Mouse (Mus musculus): Measurements from ENCODE around the gene Oscar. TPM values are rescaled to one million over a fixed set of nuclear protein-coding genes. Genes with fewer than 3 reads are reported as not detected.

Oscar gene
- total RNA-seq (2014; rRNA removed; ENCODE audit: low replicate concordance), result 0.19 TPM in 1 of 2 replicates, not detected in the other
- 0.25 and 0.37 TPM in 2 replicates for polyA plus RNA-seq (2015; fragmentation: Nextera tagmentation; extraction: Ambion mirVana)

- Histone ChIP-seq H3K36me3 (replicated peaks; ENCODE audit: control insufficient read depth, insufficient read depth, low read length) (peaks cover 16% of the 10 kb centered on the region), H3K4me3 (ENCODE audit: low read depth, low read length) (peak within 1 kb of the TSS; percentile 83), H3K4me2 (ENCODE audit: low read depth, low read length) (peak within 1 kb of the TSS; percentile 70; the same call in 1 of the 2 replicates), H3K9me3 (replicated peaks; ENCODE audit: control insufficient read depth, low read length) (no peaks in the 10 kb centered on the region), H3K27me3 (ENCODE audit: control insufficient read depth, insufficient read depth, low read length) (no peaks in the 10 kb centered on the region), H3K9ac (replicated peaks; ENCODE audit: low read depth, low read length) (no peak within 1 kb of the TSS), H3K4me1 (ENCODE audit: control insufficient read depth, insufficient read depth) (peaks cover 6% of the 10 kb centered on the region; the same call in 1 of the 2 replicates), H3K27ac (ENCODE audit: low read depth) (no peak within 1 kb of the TSS)
- no peak for ATAC-seq (ENCODE audit: insufficient read depth, low read depth)
- 75% methylated on average over 4 of the region's 4 CpGs for WGBS
- no peak for TF ChIP-seq EP300 (IDR thresholded peaks at IDR 0.05; ENCODE audit: low read depth)
- no peak for TF ChIP-seq CTCF (IDR thresholded peaks at IDR 0.05; ENCODE audit: low read depth)
- DNase-seq (ENCODE audit: low spot score), result no peak
Measured at GRCm38 (mm10) chr7:3616057-3616388, at the start of gene Oscar. Gene Oscar (minus strand): TSS chr7:3616157.

- peak; percentile 99 for DNase-seq (ENCODE audit: low spot score)
- no peak for TF ChIP-seq CTCF (IDR thresholded peaks at IDR 0.05; ENCODE audit: low read depth)
- TF ChIP-seq EP300 (IDR thresholded peaks at IDR 0.05; ENCODE audit: low read depth), result no peak
- H3K4me1 ChIP-seq (ENCODE audit: control insufficient read depth, insufficient read depth), result peaks cover 18% of the 10 kb centered on the region
- H3K4me2 ChIP-seq (ENCODE audit: low read depth, low read length), result peak within 1 kb of the TSS; percentile 71
- ATAC-seq (ENCODE audit: insufficient read depth, low read depth), result peak; percentile 98
- H3K9me3 ChIP-seq (replicated peaks; ENCODE audit: control insufficient read depth, low read length), result no peaks in the 10 kb centered on the region
- peak within 1 kb of the TSS; percentile 77 for H3K4me3 ChIP-seq (ENCODE audit: low read depth, low read length)
- peaks cover 31% of the 10 kb centered on the region for H3K36me3 ChIP-seq (replicated peaks; ENCODE audit: control insufficient read depth, insufficient read depth, low read length)
- WGBS, result 2% methylated on average over 45 of the region's 45 CpGs
- H3K27ac ChIP-seq (ENCODE audit: low read depth), result peak within 1 kb of the TSS; percentile 91
- no peaks in the 10 kb centered on the region for H3K27me3 ChIP-seq (ENCODE audit: control insufficient read depth, insufficient read depth, low read length)
- peak within 1 kb of the TSS; percentile 75 for H3K9ac ChIP-seq (replicated peaks; ENCODE audit: low read depth, low read length)
Measured at GRCm38 (mm10) chr7:3665215-3666114, 49.5 kb upstream of the Oscar start, which contains the start of gene Leng1. Gene Leng1 (minus strand): TSS chr7:3665840.

- WGBS, result 23% methylated on average over 15 of the region's 15 CpGs
- no peak for TF ChIP-seq EP300 (IDR thresholded peaks at IDR 0.05; ENCODE audit: low read depth)
- TF ChIP-seq CTCF (IDR thresholded peaks at IDR 0.05; ENCODE audit: low read depth), result no peak
- H3K9ac ChIP-seq (replicated peaks; ENCODE audit: low read depth, low read length), result peak overlapping the region; percentile 75
- peak overlapping the region; percentile 77 for H3K4me3 ChIP-seq (ENCODE audit: low read depth, low read length)
- DNase-seq (ENCODE audit: low spot score) (peak; percentile 49), ATAC-seq (ENCODE audit: insufficient read depth, low read depth) (peak; percentile 31)
- H3K4me2 ChIP-seq (ENCODE audit: low read depth, low read length), result peak overlapping the region; percentile 66
- H3K36me3 ChIP-seq (replicated peaks; ENCODE audit: control insufficient read depth, insufficient read depth, low read length), result peaks cover 39% of the 10 kb centered on the region
- H3K27me3 ChIP-seq (ENCODE audit: control insufficient read depth, insufficient read depth, low read length), result no peaks in the 10 kb centered on the region
- no peaks in the 10 kb centered on the region for H3K9me3 ChIP-seq (replicated peaks; ENCODE audit: control insufficient read depth, low read length)
- peak overlapping the region; percentile 91 for H3K27ac ChIP-seq (ENCODE audit: low read depth)
- peaks cover 18% of the 10 kb centered on the region for H3K4me1 ChIP-seq (ENCODE audit: control insufficient read depth, insufficient read depth)
Measured at GRCm38 (mm10) chr7:3664524-3665214, 48.7 kb upstream of the Oscar start.

GRCm38 (mm10) chr7:3658578-3658977, 42.6 kb upstream of the Oscar start:
- Histone ChIP-seq H3K27ac (ENCODE audit: low read depth) (no peak overlapping the region), H3K4me1 (ENCODE audit: control insufficient read depth, insufficient read depth) (peaks cover 2% of the 10 kb centered on the region; the same call in 1 of the 2 replicates), H3K4me3 (ENCODE audit: low read depth, low read length) (no peak overlapping the region), H3K9me3 (replicated peaks; ENCODE audit: control insufficient read depth, low read length) (no peaks in the 10 kb centered on the region), H3K4me2 (ENCODE audit: low read depth, low read length) (no peak overlapping the region), H3K36me3 (replicated peaks; ENCODE audit: control insufficient read depth, insufficient read depth, low read length) (peaks cover 99% of the 10 kb centered on the region), H3K9ac (replicated peaks; ENCODE audit: low read depth, low read length) (no peak overlapping the region), H3K27me3 (ENCODE audit: control insufficient read depth, insufficient read depth, low read length) (no peaks in the 10 kb centered on the region)
- no peak for DNase-seq (ENCODE audit: low spot score)
- 91% methylated on average over 14 of the region's 14 CpGs for whole genome bisulfite sequencing
- TF ChIP-seq CTCF (IDR thresholded peaks at IDR 0.05; ENCODE audit: low read depth), result no peak
- no peak for TF ChIP-seq EP300 (IDR thresholded peaks at IDR 0.05; ENCODE audit: low read depth)
- ATAC-seq (ENCODE audit: insufficient read depth, low read depth), result no peak

- ATAC-seq (ENCODE audit: insufficient read depth, low read depth), result no peak
- no peak for TF ChIP-seq EP300 (IDR thresholded peaks at IDR 0.05; ENCODE audit: low read depth)
- no peaks in the 10 kb centered on the region for H3K4me1 ChIP-seq (ENCODE audit: control insufficient read depth, insufficient read depth)
- 78% methylated on average over 4 of the region's 4 CpGs for WGBS
- DNase-seq (ENCODE audit: low spot score), result no peak
- no peak overlapping the region for H3K27ac ChIP-seq (ENCODE audit: low read depth)
- no peaks in the 10 kb centered on the region for H3K9me3 ChIP-seq (replicated peaks; ENCODE audit: control insufficient read depth, low read length)
- no peak overlapping the region for H3K4me3 ChIP-seq (ENCODE audit: low read depth, low read length)
- no peak overlapping the region for H3K4me2 ChIP-seq (ENCODE audit: low read depth, low read length)
- no peak overlapping the region for H3K9ac ChIP-seq (replicated peaks; ENCODE audit: low read depth, low read length)
- H3K27me3 ChIP-seq (ENCODE audit: control insufficient read depth, insufficient read depth, low read length), result no peaks in the 10 kb centered on the region
- peaks cover 99% of the 10 kb centered on the region for H3K36me3 ChIP-seq (replicated peaks; ENCODE audit: control insufficient read depth, insufficient read depth, low read length)
Measured at GRCm38 (mm10) chr7:3656966-3657365, 41.0 kb upstream of the Oscar start.
